Mouse (Mus musculus) liver, postnatal 0 days (tissue): ENCODE measurements at regions not wholly inside any gene's neighbourhood (a gene's known extent, or its start where the extent isn't known, plus 50 kb on each side); places are given as distances from the start of the nearest gene placed in this dataset.

ENCODE experiments used
- ATAC-seq: fragments of 200-750 bp; cut with Nextera tagmentation; 2 replicates; pipeline ENCODE4 v1.8.0; 2017; ENCODE audit warnings: mild to moderate bottlenecking, moderate library complexity
- DNase-seq: peaks from one replicate; pipeline ENCODE4 v3.0.0-alpha.2; 2016
- H3K27ac ChIP-seq: fragments of 300-500 bp; sonication (generic); 2 replicates; pipeline ENCODE4 v1.5.1; 2014; ENCODE audit warnings: antibody characterized with exemption, moderate library complexity, mild to moderate bottlenecking, low read depth
- H3K27me3 ChIP-seq: fragments of 300-500 bp; sonication (generic); 2 replicates; pipeline ENCODE4 v1.6.1; 2014; ENCODE audit warnings: low read length, control low read depth, mixed read lengths; ENCODE audit not compliant: insufficient read depth
- H3K36me3 ChIP-seq: fragments of 300-500 bp; sonication (generic); replicated peaks from 2 replicates; pipeline ENCODE4 v1.6.1; 2014; ENCODE audit warnings: mild to moderate bottlenecking, control low read depth, low read length, moderate library complexity, mixed read lengths; ENCODE audit not compliant: insufficient read depth
- H3K4me1 ChIP-seq: fragments of 300-500 bp; sonication (generic); 2 replicates; pipeline ENCODE4 v1.6.1; 2014; ENCODE audit warnings: antibody characterized with exemption, mild to moderate bottlenecking, control low read depth; ENCODE audit not compliant: insufficient read depth
- H3K4me2 ChIP-seq: fragments of 300-500 bp; sonication (generic); 2 replicates; pipeline ENCODE4 v1.6.1; 2014; ENCODE audit warnings: low read depth, mild to moderate bottlenecking, low read length, moderate library complexity, mixed read lengths
- H3K4me3 ChIP-seq: fragments of 300-500 bp; sonication (generic); 2 replicates; pipeline ENCODE4 v1.5.1; 2014; ENCODE audit warnings: low read depth, low read length
- H3K9ac ChIP-seq: fragments of 300-500 bp; sonication (generic); replicated peaks from 2 replicates; pipeline ENCODE4 v1.6.1; 2014; ENCODE audit warnings: mild to moderate bottlenecking, moderate library complexity
- H3K9me3 ChIP-seq: fragments of 300-500 bp; sonication (generic); 2 replicates; pipeline ENCODE4 v1.6.1; 2016; ENCODE audit warnings: mild to moderate bottlenecking, control low read depth, low read length, mixed read lengths
- CTCF ChIP-seq: sonication (generic); IDR thresholded peaks from 2 replicates; pipeline ENCODE4 v1.5.1; 2016; ENCODE audit warnings: antibody characterized with exemption, low read depth
- EP300 ChIP-seq: IDR thresholded peaks from 2 replicates; pipeline ENCODE4 v1.6.1; 2016; ENCODE audit warnings: antibody characterized with exemption, low read depth, mild to moderate bottlenecking
- WGBS: fragments of 180-500 bp; shearing (Covaris S2); extraction: QIAGEN DNeasy Blood & Tissue Kit; methylation state at CpG from one replicate; pipeline ENCODE4 v1.1.7; 2014; ENCODE audit not compliant: insufficient replicate concordance; 5-methylcytosine and 5-hydroxymethylcytosine counted together

- TF ChIP-seq EP300 (no peak), CTCF (no peak)
- 68% methylated on average over 1 of the region's 1 CpGs for WGBS
- no peak for ATAC-seq
These were observed 70.6 kb upstream of the Frem2 start for GRCm38 (mm10) chr3:53727737-53728136.

GRCm38 (mm10) chr3:53707101-53707500 is 49.9 kb upstream of the Frem2 start:
- ATAC-seq (no peak), DNase-seq (no peak)
- H3K9ac ChIP-seq: no peak overlapping the region
- 64% methylated on average over 3 of the region's 3 CpGs for WGBS
- no peak for TF ChIP-seq CTCF
- no peak for TF ChIP-seq EP300
- H3K4me2 ChIP-seq: no peak overlapping the region
- no peaks in the 10 kb centered on the region for H3K9me3 ChIP-seq
- H3K27ac ChIP-seq: no peak overlapping the region
- H3K27me3 ChIP-seq: no peaks in the 10 kb centered on the region
- H3K4me1 ChIP-seq: peaks cover 4% of the 10 kb centered on the region; the same call in 1 of the 2 replicates
- H3K4me3 ChIP-seq: no peak overlapping the region
- no peaks in the 10 kb centered on the region for H3K36me3 ChIP-seq

More at GRCm38 (mm10) chr3:53727737-53728136, 70.6 kb upstream of the Frem2 start:
- no peak overlapping the region for H3K27ac ChIP-seq
- H3K4me2 ChIP-seq: no peak overlapping the region
- no peaks in the 10 kb centered on the region for H3K27me3 ChIP-seq
- no peaks in the 10 kb centered on the region for H3K4me1 ChIP-seq
- DNase-seq: no peak
- H3K4me3 ChIP-seq: no peak overlapping the region
- H3K36me3 ChIP-seq: no peaks in the 10 kb centered on the region
- 0 out of 2 replicates have a peak, but pooled peaks cover 2% of the 10 kb centered on the region for H3K9me3 ChIP-seq
- H3K9ac ChIP-seq: no peak overlapping the region
